Mouse (Mus musculus) CD4-positive helper T cell, adult 2 months (primary cell): Measurements from ENCODE around the gene Olfr531.

Experiments used
- DNase-seq: peaks from one replicate; pipeline ENCODE4 v3.0.0-alpha.2; 2012; ENCODE audit warnings: low read depth, missing footprints, low spot score

Olfr531 gene

DNA sequence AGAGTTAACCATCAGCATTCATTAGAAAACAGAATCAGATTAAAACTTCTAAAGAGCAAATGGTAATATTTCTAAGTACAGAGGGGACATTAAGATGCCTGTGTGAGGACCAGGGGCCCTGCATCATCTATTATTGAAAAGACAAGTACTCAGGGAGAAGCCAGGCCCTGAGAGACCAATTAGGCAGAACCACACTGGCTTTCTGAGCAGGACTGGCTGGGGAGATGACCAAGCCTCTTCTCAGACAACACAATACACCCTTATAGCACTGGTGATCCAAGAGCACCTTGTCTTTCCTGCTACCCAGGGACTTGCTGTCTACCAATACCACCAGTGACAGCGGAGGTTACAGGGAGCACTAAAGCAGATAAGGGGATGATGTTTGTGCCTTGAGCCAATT is at the start of gene Olfr531:
Gene Olfr531, minus strand, starts transcription at position 101 of the 400 bp plus-strand sequence.
- DNase-seq, result no peak

DNA sequence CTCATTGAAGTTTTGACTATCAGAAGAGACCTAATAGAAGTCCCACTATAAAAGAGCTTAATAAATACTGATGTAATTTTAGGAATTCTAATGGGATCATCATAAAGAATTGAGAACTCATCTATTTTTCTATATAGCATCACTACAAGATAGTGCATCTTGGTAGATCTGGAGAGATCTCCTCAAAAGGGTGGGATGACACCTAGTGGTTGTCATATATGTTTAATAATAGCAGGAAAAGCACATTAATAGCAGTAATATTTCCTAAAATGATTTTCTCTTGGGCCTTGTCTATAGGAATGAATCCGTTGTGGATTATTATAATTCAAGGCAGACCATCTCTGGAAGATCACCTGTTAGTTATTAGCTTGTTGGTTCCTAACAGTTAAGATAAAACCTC is 40.4 kb upstream of the Olfr531 start:
- no peak for DNase-seq

DNA sequence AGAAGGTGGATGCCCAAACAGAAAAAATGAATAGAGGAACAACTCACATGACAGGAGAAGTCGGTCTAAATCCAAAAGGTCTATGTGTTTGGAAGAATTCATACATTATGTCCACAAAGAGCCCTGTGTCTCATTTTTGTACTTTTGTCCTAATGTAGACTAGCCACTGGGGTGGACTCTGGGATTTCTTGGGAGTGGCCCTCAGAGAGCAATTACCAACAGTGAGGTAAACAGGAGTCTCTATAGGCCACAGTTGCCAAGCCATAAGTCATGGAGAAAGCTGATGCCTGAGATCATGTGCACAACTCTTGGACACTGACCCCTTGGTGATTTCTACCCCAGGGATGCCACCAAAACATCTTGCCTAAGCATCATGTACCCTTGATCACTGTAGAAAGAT is 18.8 kb upstream of the Olfr531 start, which contains the start of gene Olfr532:
Gene Olfr532, minus strand, starts transcription at position 101 of the 400 bp plus-strand sequence.
- no peak for DNase-seq

DNA sequence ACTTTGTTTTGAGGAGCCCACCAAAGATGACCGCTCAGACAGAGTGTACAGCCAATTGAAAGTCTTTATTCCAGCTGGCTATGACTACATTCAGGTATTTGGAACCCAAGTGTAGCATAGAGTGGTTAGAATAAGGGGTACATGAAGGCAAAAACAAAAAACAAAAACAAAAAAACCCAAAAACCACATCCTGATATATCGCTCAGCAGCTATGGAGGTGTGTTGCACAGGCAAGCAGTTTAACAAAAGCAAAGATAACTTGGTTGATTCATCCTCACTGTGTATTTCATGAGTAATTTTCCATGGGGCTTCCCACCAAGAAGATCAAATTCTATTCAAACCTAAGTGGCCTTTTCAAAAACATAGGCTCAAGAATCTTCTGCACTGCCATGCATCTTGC is 25.8 kb downstream of the Olfr531 start:
- DNase-seq, result peak; percentile 63

DNA sequence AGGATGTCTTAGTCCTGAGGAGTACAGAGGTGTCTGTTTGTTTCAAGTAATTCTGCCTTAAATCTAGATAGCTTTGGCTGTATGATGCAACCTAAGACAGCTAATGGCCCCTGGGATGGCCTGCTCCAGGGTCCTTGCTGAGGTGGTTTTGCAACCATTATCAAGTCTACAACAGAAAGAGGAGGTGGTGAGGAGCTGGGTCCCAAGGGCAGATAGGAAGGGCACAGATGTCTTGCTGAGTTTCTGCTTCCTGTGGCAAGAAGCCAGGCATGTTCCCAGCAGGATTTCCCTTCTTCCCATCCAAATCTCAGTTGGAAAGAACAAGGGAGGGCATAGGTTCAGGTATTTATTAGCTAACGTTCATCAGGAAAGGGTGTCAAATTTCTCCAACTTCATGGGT is 26.5 kb downstream of the Olfr531 start, which contains the start of gene Olfr530:
Gene Olfr530, minus strand, starts transcription at position 101 of the 400 bp plus-strand sequence.
- no peak for DNase-seq

DNA sequence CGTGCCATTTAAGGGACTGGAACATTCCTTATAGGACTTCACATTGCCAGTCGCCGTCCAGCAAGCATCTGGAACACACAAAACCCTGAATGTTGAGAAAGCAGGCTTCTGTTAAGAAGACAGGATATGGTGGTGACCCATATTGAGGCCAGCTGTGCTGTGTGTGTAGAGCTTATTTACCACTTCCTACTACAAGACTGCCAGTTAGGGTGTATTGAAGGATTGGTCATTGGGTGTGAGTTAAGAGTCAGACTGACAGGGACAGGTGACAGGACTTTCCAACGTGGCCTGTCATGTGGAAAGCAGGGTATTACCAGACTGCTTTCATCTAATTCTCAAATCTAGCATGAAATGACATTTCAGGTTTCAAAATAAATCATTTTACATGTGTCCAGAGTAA is 28.4 kb downstream of the Olfr531 start:
- peak; percentile 65 for DNase-seq

DNA sequence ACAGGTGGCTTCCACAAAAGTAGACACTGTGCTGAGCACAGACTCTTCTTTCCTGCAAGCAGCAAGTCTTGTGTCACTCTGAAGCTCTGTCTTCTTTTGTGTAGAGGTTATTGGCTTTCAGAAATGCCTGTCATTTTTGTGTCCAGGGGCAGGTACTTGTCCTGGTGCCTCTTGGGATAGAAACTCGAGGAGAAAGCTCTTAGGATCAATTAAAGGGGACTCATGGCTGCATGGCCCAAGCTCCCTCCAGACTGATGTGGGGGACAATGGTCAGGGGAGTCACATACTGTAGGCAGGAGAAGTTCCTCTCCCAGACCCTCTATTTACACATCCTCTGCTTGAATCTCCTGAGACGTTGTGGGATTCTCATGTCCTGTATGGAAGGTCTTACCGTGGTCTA is 41.1 kb downstream of the Olfr531 start, which contains the start of gene Olfr60:
Gene Olfr60, minus strand, starts transcription at position 101 of the 400 bp plus-strand sequence.
- no peak for DNase-seq
